Mouse (Mus musculus): Measurements from ENCODE around the gene Ahsa1. TPM values are rescaled to one million over a fixed set of nuclear protein-coding genes. Genes with fewer than 3 reads are reported as not detected.

Gene Ahsa1
- total RNA-seq, 2 experiments from 2014 or later, result 17.9 to 53.0 TPM

Other genes starting within 250 kb of the Ahsa1 start
- not detected in 2 replicates for gene Tmem63c, start 245.1 kb upstream of the Ahsa1 start, total RNA-seq (2015; ENCODE audit: low replicate concordance)
- gene Tmem63c, start 245.1 kb upstream of the Ahsa1 start, total RNA-seq (2017; ENCODE audit: low replicate concordance), result not detected in 2 replicates
- gene Ngb, start 163.9 kb upstream of the Ahsa1 start, total RNA-seq (2015; ENCODE audit: low replicate concordance), result not detected in 2 replicates
- not detected in 2 replicates for gene Ngb, start 163.9 kb upstream of the Ahsa1 start, total RNA-seq (2017; ENCODE audit: low replicate concordance)
- 6.1 and 8.4 TPM in 2 replicates for gene Gstz1, start 119.3 kb upstream of the Ahsa1 start, total RNA-seq (2015; ENCODE audit: low replicate concordance)
- gene Gstz1, start 119.3 kb upstream of the Ahsa1 start, total RNA-seq (2017; ENCODE audit: low replicate concordance), result 3.8 and 5.2 TPM in 2 replicates
- 0.58 and 2.7 TPM in 2 replicates for gene Pomt2, start 118.5 kb upstream of the Ahsa1 start, total RNA-seq (2015; ENCODE audit: low replicate concordance)
- gene Pomt2, start 118.5 kb upstream of the Ahsa1 start, total RNA-seq (2017; ENCODE audit: low replicate concordance), result 1.7 and 2.1 TPM in 2 replicates
- gene Samd15, start 66.8 kb upstream of the Ahsa1 start, total RNA-seq (2015; ENCODE audit: low replicate concordance), result not detected in 2 replicates
- gene Samd15, start 66.8 kb upstream of the Ahsa1 start, total RNA-seq (2017; ENCODE audit: low replicate concordance), result 1.5 TPM in 1 of 2 replicates, not detected in the other
- gene Tmed8, start 66.0 kb upstream of the Ahsa1 start, total RNA-seq (2015; ENCODE audit: low replicate concordance), result 1.3 and 3.3 TPM in 2 replicates
- gene Tmed8, start 66.0 kb upstream of the Ahsa1 start, total RNA-seq (2017; ENCODE audit: low replicate concordance), result 1.8 and 3.0 TPM in 2 replicates
- 2.7 TPM in 1 of 2 replicates, not detected in the other for gene Noxred1, start 27.7 kb upstream of the Ahsa1 start, total RNA-seq (2015; ENCODE audit: low replicate concordance)
- gene Noxred1, start 27.7 kb upstream of the Ahsa1 start, total RNA-seq (2017; ENCODE audit: low replicate concordance), result not detected in 2 replicates
- 5.9 and 16.7 TPM in 2 replicates for gene Vipas39, start 223 bp upstream of the Ahsa1 start, total RNA-seq (2015; ENCODE audit: low replicate concordance)
- 5.9 and 6.6 TPM in 2 replicates for gene Vipas39, start 223 bp upstream of the Ahsa1 start, total RNA-seq (2017; ENCODE audit: low replicate concordance)
- gene Ism2, start 33.2 kb downstream of the Ahsa1 start, total RNA-seq (2015; ENCODE audit: low replicate concordance), result not detected in 2 replicates
- gene Ism2, start 33.2 kb downstream of the Ahsa1 start, total RNA-seq (2017; ENCODE audit: low replicate concordance), result not detected in 2 replicates
- gene Sptlc2, start 121.9 kb downstream of the Ahsa1 start, total RNA-seq (2015; ENCODE audit: low replicate concordance), result 43.7 and 57.3 TPM in 2 replicates
- 33.7 and 61.5 TPM in 2 replicates for gene Sptlc2, start 121.9 kb downstream of the Ahsa1 start, total RNA-seq (2017; ENCODE audit: low replicate concordance)
- gene Slirp, start 177.4 kb downstream of the Ahsa1 start, total RNA-seq (2015; ENCODE audit: low replicate concordance), result 15.5 and 27.3 TPM in 2 replicates
- gene Slirp, start 177.4 kb downstream of the Ahsa1 start, total RNA-seq (2017; ENCODE audit: low replicate concordance), result 0.85 and 21.6 TPM in 2 replicates
- 6.1 and 7.5 TPM in 2 replicates for gene Alkbh1, start 177.5 kb downstream of the Ahsa1 start, total RNA-seq (2015; ENCODE audit: low replicate concordance)
- 9.8 and 15.7 TPM in 2 replicates for gene Alkbh1, start 177.5 kb downstream of the Ahsa1 start, total RNA-seq (2017; ENCODE audit: low replicate concordance)
- 12.1 and 13.8 TPM in 2 replicates for gene Snw1, start 205.8 kb downstream of the Ahsa1 start, total RNA-seq (2015; ENCODE audit: low replicate concordance)
- gene Snw1, start 205.8 kb downstream of the Ahsa1 start, total RNA-seq (2017; ENCODE audit: low replicate concordance), result 36.2 and 38.6 TPM in 2 replicates
- not detected in 2 replicates for gene Gm5788, start 228.2 kb downstream of the Ahsa1 start, total RNA-seq (2015; ENCODE audit: low replicate concordance)
- gene Gm5788, start 228.2 kb downstream of the Ahsa1 start, total RNA-seq (2017; ENCODE audit: low replicate concordance), result not detected in 2 replicates
- not detected in 2 replicates for gene Gm8300, start 247.8 kb downstream of the Ahsa1 start, total RNA-seq (2015; ENCODE audit: low replicate concordance)
- not detected in 2 replicates for gene Gm8300, start 247.8 kb downstream of the Ahsa1 start, total RNA-seq (2017; ENCODE audit: low replicate concordance)

Measured in erythroblast, adult 5-6 weeks (primary cell).